Mouse (Mus musculus): ENCODE results near the gene Scarb1.

The Scarb1 gene

GRCm38 (mm10) chr5:125305229-125306081 is 35.4 kb downstream of the Scarb1 start:
- no peak for DNase-seq (ENCODE audit: low spot score in 2 of 2)

- no peak for DNase-seq (ENCODE audit: low spot score in 2 of 2)
Observed at GRCm38 (mm10) chr5:125304245-125304856, 36.5 kb downstream of the Scarb1 start.

- DNase-seq (ENCODE audit: low spot score in 2 of 2) = no peak
Observed at GRCm38 (mm10) chr5:125303055-125303454, 37.8 kb downstream of the Scarb1 start.

GRCm38 (mm10) chr5:125298234-125298633 is 42.7 kb downstream of the Scarb1 start:
- no peak for DNase-seq (ENCODE audit: low spot score in 2 of 2)

GRCm38 (mm10) chr5:125297171-125297570 is 43.7 kb downstream of the Scarb1 start:
- no peak for DNase-seq (ENCODE audit: low spot score in 2 of 2)

- DNase-seq (ENCODE audit: low spot score in 2 of 2) = no peak
Observed at GRCm38 (mm10) chr5:125292951-125293350, 47.9 kb downstream of the Scarb1 start.

- DNase-seq (ENCODE audit: low spot score in 2 of 2) = no peak
Observed at GRCm38 (mm10) chr5:125291895-125292294, 49.0 kb downstream of the Scarb1 start.

- no peak for DNase-seq (ENCODE audit: low spot score in 2 of 2)
Observed at GRCm38 (mm10) chr5:125291387-125291786, 49.5 kb downstream of the Scarb1 start.

GRCm38 (mm10) chr5:125287053-125287655 is 53.7 kb downstream of the Scarb1 start:
- DNase-seq (ENCODE audit: low spot score in 2 of 2) = no peak

GRCm38 (mm10) chr5:125286090-125286489 is 54.8 kb downstream of the Scarb1 start:
- no peak for DNase-seq (ENCODE audit: low spot score in 2 of 2)

GRCm38 (mm10) chr5:125283748-125284640 is 56.9 kb downstream of the Scarb1 start:
- peak; percentile 41 to 60 for DNase-seq (ENCODE audit: low spot score in 2 of 2)

GRCm38 (mm10) chr5:125279216-125279615 is 61.7 kb downstream of the Scarb1 start:
- DNase-seq (ENCODE audit: low spot score in 2 of 2) = no peak

- DNase-seq (ENCODE audit: low spot score in 2 of 2) = no peak
Observed at GRCm38 (mm10) chr5:125278314-125278713, 62.6 kb downstream of the Scarb1 start.

GRCm38 (mm10) chr5:125277313-125277712 is 63.6 kb downstream of the Scarb1 start:
- DNase-seq (ENCODE audit: low spot score in 2 of 2) = no peak

- DNase-seq (ENCODE audit: low spot score in 2 of 2) = no peak
Observed at GRCm38 (mm10) chr5:125276765-125277164, 64.1 kb downstream of the Scarb1 start.

- peak in 1 of 2 experiments; percentile 28 for DNase-seq (ENCODE audit: low spot score in 2 of 2)
Observed at GRCm38 (mm10) chr5:125275315-125275714, 65.6 kb downstream of the Scarb1 start.

GRCm38 (mm10) chr5:125274773-125275172 is 66.1 kb downstream of the Scarb1 start:
- DNase-seq (ENCODE audit: low spot score in 2 of 2) = no peak

GRCm38 (mm10) chr5:125274182-125274581 is 66.7 kb downstream of the Scarb1 start:
- no peak for DNase-seq (ENCODE audit: low spot score in 2 of 2)

- peak; percentile 41 to 84 for DNase-seq (ENCODE audit: low spot score in 2 of 2)
Observed at GRCm38 (mm10) chr5:125273666-125274109, 67.2 kb downstream of the Scarb1 start.

GRCm38 (mm10) chr5:125272231-125272988 is 68.5 kb downstream of the Scarb1 start:
- DNase-seq (ENCODE audit: low spot score in 2 of 2) = no peak

Measured in urinary bladder, postnatal 36 days (tissue).